Mouse (Mus musculus) liver, embryonic 16.5 days (tissue): Measurements from ENCODE around the gene Hoxc4. TPM values are rescaled to one million over a fixed set of nuclear protein-coding genes. Genes with fewer than 3 reads are reported as not detected.

Experiments used
- ATAC-seq: fragments of 200-750 bp; cut with Nextera tagmentation; 2 replicates; pipeline ENCODE4 v1.8.0; 2017; ENCODE audit warnings: low read depth, mild to moderate bottlenecking, moderate number of reproducible peaks, moderate library complexity
- H3K27ac ChIP-seq: fragments of 300-500 bp; sonication (generic); 2 replicates; pipeline ENCODE4 v1.5.1; 2014; ENCODE audit warnings: mild to moderate bottlenecking, low read length
- H3K27me3 ChIP-seq: fragments of 300-500 bp; sonication (generic); 2 replicates; pipeline ENCODE4 v1.6.1; 2014; ENCODE audit warnings: low read depth, low read length, mixed read lengths; ENCODE audit not compliant: control insufficient read depth, insufficient read depth
- H3K36me3 ChIP-seq: fragments of 300-500 bp; sonication (generic); 2 replicates; pipeline ENCODE4 v1.6.1; 2014; ENCODE audit warnings: mild to moderate bottlenecking; ENCODE audit not compliant: control insufficient read depth, insufficient read depth
- H3K4me1 ChIP-seq: fragments of 300-500 bp; sonication (generic); 2 replicates; pipeline ENCODE4 v1.6.1; 2014; ENCODE audit warnings: low read depth, low read length, mixed read lengths; ENCODE audit not compliant: control insufficient read depth
- H3K4me2 ChIP-seq: fragments of 300-500 bp; sonication (generic); 2 replicates; pipeline ENCODE4 v1.6.1; 2014; ENCODE audit warnings: low read depth, low read length, mixed read lengths
- H3K4me3 ChIP-seq: fragments of 300-500 bp; sonication (generic); 2 replicates; pipeline ENCODE4 v1.5.1; 2014; ENCODE audit warnings: low read depth, mild to moderate bottlenecking, low read length
- H3K9ac ChIP-seq: fragments of 300-500 bp; sonication (generic); 2 replicates; pipeline ENCODE4 v1.6.1; 2014; ENCODE audit warnings: low read depth, low read length
- H3K9me3 ChIP-seq: fragments of 300-500 bp; sonication (generic); replicated peaks from 2 replicates; pipeline ENCODE4 v1.6.1; 2016; ENCODE audit warnings: low read length; ENCODE audit not compliant: control insufficient read depth
- WGBS: fragments of 180-500 bp; shearing (Covaris S2); extraction: QIAGEN DNeasy Blood & Tissue Kit; methylation state at CpG from one replicate; pipeline ENCODE4 v1.1.7; 2014; ENCODE audit not compliant: insufficient replicate concordance; 5-methylcytosine and 5-hydroxymethylcytosine counted together
- polyA plus RNA-seq: library from polyadenylated mRNA; unstranded; fragments of >200 nt; fragmentation: Nextera tagmentation; extraction: Ambion mirVana; gene quantifications from 2 replicates; pipeline ENCODE4 v1.2.1, GENCODE M21; 2015

The Hoxc4 gene
- polyA plus RNA-seq, 1 experiment from 2014 or later, result 0.15 TPM

GRCm38 (mm10) chr15:103060021-103060340, 41.2 kb downstream of the Hoxc4 start:
- no peaks in the 10 kb centered on the region; the same call in 1 of the 2 replicates for H3K4me1 ChIP-seq
- H3K36me3 ChIP-seq, result no peaks in the 10 kb centered on the region
- 13% methylated on average over 11 of the region's 11 CpGs for WGBS
- H3K4me3 ChIP-seq, result no peak overlapping the region
- no peak overlapping the region for H3K4me2 ChIP-seq
- peaks cover 69% of the 10 kb centered on the region for H3K27me3 ChIP-seq
- no peak overlapping the region for H3K27ac ChIP-seq
- ATAC-seq, result no peak
- H3K9ac ChIP-seq, result no peak overlapping the region
- H3K9me3 ChIP-seq, result no peaks in the 10 kb centered on the region

GRCm38 (mm10) chr15:103060341-103061130, 41.8 kb downstream of the Hoxc4 start:
- Histone ChIP-seq H3K27ac (no peak overlapping the region), H3K9me3 (no peaks in the 10 kb centered on the region), H3K4me3 (no peak overlapping the region), H3K9ac (no peak overlapping the region), H3K4me1 (no peaks in the 10 kb centered on the region; the same call in 1 of the 2 replicates), H3K4me2 (no peak overlapping the region), H3K27me3 (peaks cover 72% of the 10 kb centered on the region), H3K36me3 (no peaks in the 10 kb centered on the region)
- no peak for ATAC-seq
- 2% methylated on average over 36 of the region's 36 CpGs for WGBS

GRCm38 (mm10) chr15:103061131-103061825, 42.5 kb downstream of the Hoxc4 start:
- ATAC-seq, result no peak

GRCm38 (mm10) chr15:103061988-103062387, 43.3 kb downstream of the Hoxc4 start:
- H3K27ac ChIP-seq, result no peak overlapping the region
- peaks cover 77% of the 10 kb centered on the region for H3K27me3 ChIP-seq
- H3K4me1 ChIP-seq, result no peaks in the 10 kb centered on the region; the same call in 1 of the 2 replicates
- no peak overlapping the region for H3K4me2 ChIP-seq
- no peak overlapping the region for H3K9ac ChIP-seq
- no peaks in the 10 kb centered on the region for H3K36me3 ChIP-seq
- no peak for ATAC-seq
- no peak overlapping the region for H3K4me3 ChIP-seq
- H3K9me3 ChIP-seq, result no peaks in the 10 kb centered on the region
- WGBS, result 10% methylated on average over 2 of the region's 2 CpGs

More at GRCm38 (mm10) chr15:103061131-103061825, 42.5 kb downstream of the Hoxc4 start:
- Histone ChIP-seq H3K36me3 (no peaks in the 10 kb centered on the region), H3K4me1 (no peaks in the 10 kb centered on the region; the same call in 1 of the 2 replicates), H3K4me3 (no peak overlapping the region), H3K9ac (no peak overlapping the region), H3K27me3 (peaks cover 77% of the 10 kb centered on the region), H3K27ac (no peak overlapping the region), H3K4me2 (no peak overlapping the region), H3K9me3 (no peaks in the 10 kb centered on the region)
- 2% methylated on average over 30 of the region's 30 CpGs for WGBS

GRCm38 (mm10) chr15:103065642-103066041, 46.9 kb downstream of the Hoxc4 start:
- Histone ChIP-seq H3K4me3 (no peak overlapping the region), H3K4me1 (no peaks in the 10 kb centered on the region), H3K9me3 (no peaks in the 10 kb centered on the region), H3K27ac (no peak overlapping the region), H3K4me2 (no peak overlapping the region), H3K9ac (no peak overlapping the region), H3K36me3 (no peaks in the 10 kb centered on the region), H3K27me3 (peaks cover 68% of the 10 kb centered on the region)
- ATAC-seq, result no peak
- 43% methylated on average over 7 of the region's 7 CpGs for WGBS

- no peak for ATAC-seq
- H3K4me2 ChIP-seq, result no peak overlapping the region
- H3K9ac ChIP-seq, result no peak overlapping the region
- no peak overlapping the region for H3K4me3 ChIP-seq
- H3K36me3 ChIP-seq, result no peaks in the 10 kb centered on the region
- no peak overlapping the region for H3K27ac ChIP-seq
- 33% methylated on average over 4 of the region's 4 CpGs for WGBS
- H3K4me1 ChIP-seq, result no peaks in the 10 kb centered on the region
- no peaks in the 10 kb centered on the region for H3K9me3 ChIP-seq
- peaks cover 53% of the 10 kb centered on the region for H3K27me3 ChIP-seq
These were observed 49.0 kb downstream of the Hoxc4 start for GRCm38 (mm10) chr15:103067701-103068100.

GRCm38 (mm10) chr15:103069173-103069572, 50.4 kb downstream of the Hoxc4 start:
- H3K4me1 ChIP-seq, result no peaks in the 10 kb centered on the region
- peaks cover 45% of the 10 kb centered on the region for H3K27me3 ChIP-seq
- H3K27ac ChIP-seq, result no peak overlapping the region
- H3K36me3 ChIP-seq, result no peaks in the 10 kb centered on the region
- H3K9me3 ChIP-seq, result no peaks in the 10 kb centered on the region
- 3% methylated on average over 18 of the region's 18 CpGs for WGBS
- no peak overlapping the region for H3K9ac ChIP-seq
- no peak overlapping the region for H3K4me2 ChIP-seq
- no peak for ATAC-seq
- no peak overlapping the region for H3K4me3 ChIP-seq

- no peak overlapping the region for H3K4me3 ChIP-seq
- H3K27ac ChIP-seq, result no peak overlapping the region
- peaks cover 45% of the 10 kb centered on the region for H3K27me3 ChIP-seq
- no peaks in the 10 kb centered on the region for H3K36me3 ChIP-seq
- no peak overlapping the region for H3K9ac ChIP-seq
- no peak overlapping the region for H3K4me2 ChIP-seq
- H3K4me1 ChIP-seq, result no peaks in the 10 kb centered on the region
- no peaks in the 10 kb centered on the region for H3K9me3 ChIP-seq
- 47% methylated on average over 5 of the region's 5 CpGs for WGBS
- no peak for ATAC-seq
These were observed 52.5 kb downstream of the Hoxc4 start for GRCm38 (mm10) chr15:103071266-103071665.
